Mouse (Mus musculus) embryo, embryonic 11 days (tissue): ENCODE measurements around the gene Fkbp14.

Experiments
- DNase-seq: peaks from one replicate; pipeline ENCODE4 v3.0.0-alpha.2; 2015

Gene Fkbp14

DNA sequence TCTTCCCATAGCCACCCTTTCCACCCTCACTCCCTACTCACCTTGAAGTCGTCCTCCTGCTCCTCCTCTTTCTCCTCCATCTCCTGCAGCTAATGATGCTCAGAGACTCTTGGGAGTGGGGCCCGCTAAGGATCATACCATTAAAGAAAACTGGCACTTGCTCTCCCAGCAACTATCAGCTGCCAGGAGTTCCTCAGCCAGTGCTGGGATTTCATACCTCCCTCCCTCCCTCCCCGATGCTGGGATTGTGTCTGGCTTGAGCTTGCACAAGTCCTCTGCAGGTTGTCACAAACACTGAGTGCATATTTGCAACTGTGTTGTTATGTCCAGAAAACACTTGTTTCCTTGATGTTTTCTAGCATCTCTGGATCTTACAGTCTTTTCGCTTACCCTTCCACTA, at the start of gene Fkbp14:
Gene Fkbp14 (minus strand): TSS at position 101 of the 400 bp plus-strand sequence.
- DNase-seq = no peak

GRCm38 (mm10) chr6:54643181-54643580, 46.1 kb upstream of the Fkbp14 start:
- DNase-seq = no peak

- DNase-seq = no peak
Observed at GRCm38 (mm10) chr6:54641953-54642352, 44.8 kb upstream of the Fkbp14 start.

- DNase-seq = no peak
Observed at GRCm38 (mm10) chr6:54639877-54640276, 42.8 kb upstream of the Fkbp14 start.

DNA sequence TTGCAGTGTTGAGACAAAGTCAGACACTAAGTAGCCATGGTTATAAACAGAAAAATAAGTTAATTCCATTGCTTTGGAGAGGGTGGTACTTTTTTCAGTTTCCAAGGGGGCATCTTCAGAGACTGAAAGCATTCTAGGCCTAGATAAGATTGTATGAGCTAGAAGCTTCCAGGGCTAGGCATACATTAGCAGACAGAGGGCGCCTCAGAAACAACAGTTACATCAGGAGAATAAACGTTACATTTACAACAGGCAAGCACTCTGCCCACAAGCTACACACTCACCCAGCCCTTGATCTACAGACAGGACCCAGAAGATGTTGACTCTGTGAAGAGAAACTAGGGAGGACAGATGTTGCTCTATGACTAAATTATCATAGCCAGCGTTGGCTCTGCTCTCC, 34.4 kb upstream of the Fkbp14 start:
- DNase-seq = peak; percentile 17

GRCm38 (mm10) chr6:54629734-54630133, 32.6 kb upstream of the Fkbp14 start:
- DNase-seq = peak; percentile 31

DNA sequence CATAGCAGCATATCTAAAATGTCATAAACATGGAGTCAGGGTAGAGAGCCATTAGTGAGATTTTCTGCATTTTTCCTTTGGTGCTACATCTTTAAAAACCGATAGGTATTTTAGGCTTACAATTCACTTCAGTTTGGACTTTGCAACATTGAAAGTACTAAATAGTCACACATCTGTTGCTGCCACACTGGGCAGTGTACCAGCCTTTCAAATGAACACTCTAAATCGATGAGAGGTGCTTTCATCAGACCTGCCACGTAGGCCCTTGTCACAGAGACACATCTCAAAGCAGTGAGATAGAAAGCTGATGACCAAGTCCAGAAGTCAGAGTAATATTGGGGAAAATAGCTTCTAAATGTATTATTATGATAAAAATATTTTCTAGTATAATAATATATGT, 31.3 kb upstream of the Fkbp14 start:
- DNase-seq = no peak

DNA sequence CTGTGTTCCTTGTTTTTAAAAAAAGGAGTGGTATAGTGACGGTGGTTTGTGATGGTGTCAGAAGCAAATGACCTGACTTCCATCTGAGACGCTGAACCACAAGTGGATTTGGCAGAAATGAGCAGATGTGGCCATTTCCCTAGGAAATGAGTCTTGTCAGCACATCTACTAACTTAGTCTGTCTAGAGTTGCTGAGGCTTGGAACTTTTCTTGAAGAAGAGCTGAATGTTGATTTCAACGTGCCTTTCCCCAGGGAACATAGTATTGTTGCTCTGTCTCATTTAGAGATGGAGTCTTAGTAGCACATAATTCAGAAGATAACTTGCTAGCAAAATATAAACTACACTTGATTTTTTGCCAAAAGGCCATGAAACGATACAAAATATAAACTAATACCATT, 23.2 kb upstream of the Fkbp14 start:
- no peak for DNase-seq

DNA sequence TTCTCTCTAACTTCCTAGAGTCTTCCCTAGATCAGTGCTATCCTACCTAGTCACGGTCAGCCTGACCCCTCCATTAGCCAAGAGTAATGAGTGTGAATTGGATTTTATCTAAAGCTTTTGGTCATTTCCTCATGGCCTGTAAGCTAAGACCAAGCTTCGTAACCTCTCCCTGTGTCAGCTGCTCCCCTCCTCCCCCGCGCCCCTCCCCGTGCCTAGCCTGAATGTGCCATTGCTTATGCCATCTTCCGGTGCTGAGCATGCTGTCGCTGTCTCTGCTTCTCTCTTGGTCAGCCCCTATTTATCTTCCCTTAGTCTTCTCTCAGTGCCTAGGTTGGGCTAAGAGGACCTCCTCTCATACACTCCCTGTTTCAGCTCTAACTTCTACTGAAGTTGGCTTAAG, 22.4 kb upstream of the Fkbp14 start:
- DNase-seq = no peak

- no peak for DNase-seq
Observed at GRCm38 (mm10) chr6:54617363-54617762, 20.3 kb upstream of the Fkbp14 start.

GRCm38 (mm10) chr6:54606241-54606640, 9.1 kb upstream of the Fkbp14 start:
- DNase-seq = no peak

GRCm38 (mm10) chr6:54604001-54604715, 7.0 kb upstream of the Fkbp14 start:
- no peak for DNase-seq

- DNase-seq = no peak
Observed at GRCm38 (mm10) chr6:54602891-54603290, 5.8 kb upstream of the Fkbp14 start.

- no peak for DNase-seq
Observed at GRCm38 (mm10) chr6:54600681-54601347, 3.7 kb upstream of the Fkbp14 start.

GRCm38 (mm10) chr6:54597711-54598110, 603 bp upstream of the Fkbp14 start:
- no peak for DNase-seq

DNA sequence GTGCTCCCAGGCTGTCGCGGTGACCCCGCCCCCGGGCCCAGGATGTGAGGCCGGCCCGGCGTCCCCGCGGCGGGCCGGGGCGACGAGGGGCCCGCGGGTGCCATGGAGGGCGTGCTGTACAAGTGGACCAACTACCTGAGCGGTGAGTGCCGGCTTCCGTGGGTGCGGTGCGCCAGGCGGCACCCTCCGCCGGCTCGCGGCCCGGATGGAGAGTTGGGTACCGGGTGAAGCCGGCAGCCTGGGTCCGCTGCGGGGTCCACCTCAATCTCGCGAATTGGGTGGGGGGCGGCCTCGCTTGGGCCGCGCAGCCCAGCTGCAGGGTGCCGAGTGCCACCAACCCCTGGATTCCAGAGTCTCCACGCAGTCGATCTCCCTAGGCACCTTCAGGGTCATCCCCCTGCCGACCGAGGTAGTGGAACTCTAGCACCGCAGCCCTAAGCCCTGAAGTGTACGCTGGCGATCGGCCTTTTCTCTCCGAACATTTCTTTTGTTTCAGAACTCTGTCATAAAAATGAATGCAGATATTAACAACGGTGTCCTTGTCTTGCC, 1.7 kb downstream of the Fkbp14 start:
- DNase-seq = no peak

GRCm38 (mm10) chr6:54594469-54595329, 2.4 kb downstream of the Fkbp14 start, which contains the start of gene Plekha8:
Gene Plekha8 (plus strand): TSS chr6:54595111.
- peak; percentile 95 for DNase-seq

GRCm38 (mm10) chr6:54593766-54594468, 3.2 kb downstream of the Fkbp14 start:
- no peak for DNase-seq

DNA sequence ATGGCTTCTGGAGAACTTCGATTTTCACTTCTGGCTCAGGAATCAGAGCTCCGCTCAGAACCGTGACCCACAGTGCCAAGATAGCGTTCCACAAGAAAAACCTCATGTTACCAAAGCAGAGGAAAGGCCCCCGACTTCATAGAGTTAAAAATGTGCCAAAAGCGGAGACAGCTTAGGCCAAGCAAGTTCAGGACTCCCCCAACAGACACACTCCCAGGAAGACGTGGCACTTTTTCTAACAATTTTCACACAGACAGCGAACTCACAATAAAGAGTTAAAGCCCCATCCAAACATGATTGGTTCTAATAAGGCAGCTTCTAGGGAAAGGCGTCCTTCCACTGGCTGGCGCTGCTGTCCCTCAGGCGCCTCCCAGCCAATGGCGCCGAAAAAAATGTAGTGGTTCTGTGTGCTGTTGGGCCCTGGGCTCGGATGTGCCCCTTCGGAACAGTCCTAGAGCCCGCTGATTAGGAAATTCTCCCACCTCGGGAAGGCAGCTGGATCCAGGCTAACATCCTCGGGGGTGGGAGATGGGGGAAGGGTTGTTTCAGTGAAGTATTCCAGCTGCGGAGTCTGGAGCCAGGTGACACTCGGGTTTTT, 4.1 kb downstream of the Fkbp14 start:
- DNase-seq = peak; percentile 92

- no peak for DNase-seq
Observed at GRCm38 (mm10) chr6:54591778-54592177, 5.3 kb downstream of the Fkbp14 start.

DNA sequence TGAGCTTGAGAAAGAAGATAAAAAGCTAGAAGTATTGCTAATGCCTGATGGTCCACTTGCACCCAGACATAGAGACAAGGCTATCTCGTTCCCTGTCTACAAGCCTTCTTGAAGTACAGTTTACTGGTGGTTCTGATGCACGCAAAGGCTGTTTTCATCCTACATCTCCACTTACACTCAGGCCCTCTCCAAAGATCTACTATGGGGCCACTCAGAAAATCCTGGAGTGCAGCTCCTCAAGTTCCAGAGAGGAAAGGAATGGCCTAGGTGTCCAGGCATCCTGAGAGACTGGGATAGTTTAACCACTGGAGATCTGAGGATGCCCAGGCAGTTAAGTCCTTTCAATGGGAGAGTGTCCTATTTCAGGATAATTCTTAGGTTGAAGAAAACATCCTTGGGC, 6.4 kb downstream of the Fkbp14 start:
- no peak for DNase-seq

DNA sequence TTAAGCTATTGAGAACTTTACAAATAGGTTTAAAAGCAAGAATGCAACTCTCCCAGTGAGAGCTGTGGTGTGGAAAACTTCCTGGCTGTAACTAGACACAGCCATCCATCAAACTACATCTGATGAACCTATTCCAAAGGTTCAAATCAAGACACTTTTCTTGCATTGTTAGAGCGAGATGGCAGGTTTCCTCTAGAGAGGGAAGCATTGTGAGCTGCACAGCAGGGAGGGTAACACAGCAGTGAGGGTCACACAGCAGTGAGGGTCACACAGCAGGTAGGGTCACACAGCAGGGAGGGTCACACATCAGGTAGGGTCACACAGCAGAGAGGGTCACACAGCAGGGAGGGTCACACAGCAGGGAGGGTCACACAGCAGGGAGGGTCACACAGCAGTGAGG, 8.9 kb downstream of the Fkbp14 start:
- DNase-seq = no peak
